Mouse (Mus musculus) cerebellum, adult 2 months (tissue): ENCODE measurements around the gene Cabp1.

Experiments used
- CTCF ChIP-seq: fragments of 200-500 bp; IDR thresholded peaks from 2 replicates; pipeline ENCODE4 v1.5.1; 2011; ENCODE audit warnings: low read depth, mild to moderate bottlenecking, control low read depth, low read length, moderate library complexity, borderline replicate concordance; ENCODE audit not compliant: insufficient read depth
- POLR2A ChIP-seq: fragments of 200-500 bp; IDR thresholded peaks from 2 replicates; pipeline ENCODE4 v1.6.1; 2011; ENCODE audit warnings: low read length, control low read depth, borderline replicate concordance; ENCODE audit not compliant: insufficient read depth

GRCm38 (mm10) chr5:115148378-115148777 lies 45.8 kb downstream of the Cabp1 start:
- TF ChIP-seq POLR2A (no peak), CTCF (no peak)
